ENCODE assay signal across 13 mouse cellular contexts in the genomic region with DNA sequence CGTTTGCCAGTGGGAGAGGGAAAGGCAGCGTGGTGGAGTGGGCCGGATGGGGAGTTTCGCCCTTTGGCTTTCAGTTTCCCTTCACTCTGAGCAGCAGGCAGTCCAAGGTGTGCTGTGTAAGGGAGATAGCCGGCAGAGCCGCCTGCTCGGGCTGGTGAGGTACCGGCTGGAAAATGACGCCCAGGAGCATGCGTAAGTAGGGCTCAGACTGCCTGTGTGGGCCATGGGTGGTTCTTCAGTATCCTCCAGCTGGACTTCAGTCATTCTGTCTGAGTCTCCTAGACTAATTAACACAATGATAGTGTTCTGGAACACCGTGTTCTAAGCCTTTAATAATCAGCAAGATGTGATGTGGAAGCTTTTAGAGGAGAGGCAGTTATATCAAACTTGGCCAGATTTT.
DNase-seq lines count a peak whose midpoint lies in the region; ATAC-seq lines count a peak whose summit lies in the region.
"Had no signal": no experiment of that assay in that cellular context is flagged by ENCODE, and none has a peak within 500 bp of the region (broad histone marks: within the 10 kb centered on the region; RNA-seq: fewer than 3 reads in every experiment).

No protein-coding gene starts in this region.

- no peak for DNase-seq in frontal cortex, postnatal 10 days (ENCODE audit: low spot score in 2 of 2)
- peak; percentile 31 for DNase-seq in layer of hippocampus, adult 11-12 months (ENCODE audit: low spot score)
- DNase-seq in layer of hippocampus, adult 9-10 months (ENCODE audit: low spot score) = no peak
- peak; percentile 44 for DNase-seq in A20 (ENCODE audit: low read depth, low spot score)
- DNase-seq in kidney, postnatal 25 days = peak; percentile 39 to 85
- no peak for DNase-seq in urinary bladder, postnatal 25 days (ENCODE audit: low spot score)
- DNase-seq in ovary, postnatal 14 days (ENCODE audit: low spot score) = no peak
- DNase-seq: adrenal gland, adult 8-10 months; gastrocnemius, postnatal 36 days; heart, postnatal 10 days; spleen, adult 18-20 months; thymus, adult 2 months had no signal

- ATAC-seq in frontal cortex, adult (ENCODE audit: low TSS enrichment) = peak; percentile 31; the same call in 1 of the 2 replicates

Comparison
In these comparisons a context has a peak if more than half of its experiments do, and no peak if none do; other contexts are left out.
1. DNase-seq: peak in layer of hippocampus, adult 11-12 months (single experiment), A20 (single experiment) and kidney, postnatal 25 days (2 of 2); none in frontal cortex, postnatal 10 days (0 of 2), layer of hippocampus, adult 9-10 months (single experiment), urinary bladder, postnatal 25 days (single experiment) and ovary, postnatal 14 days (single experiment).